Mouse (Mus musculus) left cerebral cortex, postnatal 25 days (tissue): ENCODE measurements around the gene Etv6. TPM values are rescaled to one million over a fixed set of nuclear protein-coding genes. Genes with fewer than 3 reads are reported as not detected.
A peak's percentile ranks its signal among the peaks of the same experiment; 100 is the strongest.

ENCODE experiments used
- DNase-seq, 2 experiments: peaks; one replicate each; pipeline ENCODE4 v3.0.0; 2022; ENCODE audit warnings: low spot score in 2 of 2, mixed read lengths in 1 of 2
- intact Hi-C: fragments of 180-260 bp; cut with DNase I; formaldehyde crosslinking; loops from one replicate; pipeline ENCODE4 v1.15.1; 2025
- total RNA-seq, 2 experiments: library from RNA; stranded (reverse); gene quantifications; 2 replicates each; pipeline ENCODE4 v1.2.3; 2021

Gene Etv6
- total RNA-seq, 2 experiments from 2014 or later = 17.9 to 18.2 TPM

DNA sequence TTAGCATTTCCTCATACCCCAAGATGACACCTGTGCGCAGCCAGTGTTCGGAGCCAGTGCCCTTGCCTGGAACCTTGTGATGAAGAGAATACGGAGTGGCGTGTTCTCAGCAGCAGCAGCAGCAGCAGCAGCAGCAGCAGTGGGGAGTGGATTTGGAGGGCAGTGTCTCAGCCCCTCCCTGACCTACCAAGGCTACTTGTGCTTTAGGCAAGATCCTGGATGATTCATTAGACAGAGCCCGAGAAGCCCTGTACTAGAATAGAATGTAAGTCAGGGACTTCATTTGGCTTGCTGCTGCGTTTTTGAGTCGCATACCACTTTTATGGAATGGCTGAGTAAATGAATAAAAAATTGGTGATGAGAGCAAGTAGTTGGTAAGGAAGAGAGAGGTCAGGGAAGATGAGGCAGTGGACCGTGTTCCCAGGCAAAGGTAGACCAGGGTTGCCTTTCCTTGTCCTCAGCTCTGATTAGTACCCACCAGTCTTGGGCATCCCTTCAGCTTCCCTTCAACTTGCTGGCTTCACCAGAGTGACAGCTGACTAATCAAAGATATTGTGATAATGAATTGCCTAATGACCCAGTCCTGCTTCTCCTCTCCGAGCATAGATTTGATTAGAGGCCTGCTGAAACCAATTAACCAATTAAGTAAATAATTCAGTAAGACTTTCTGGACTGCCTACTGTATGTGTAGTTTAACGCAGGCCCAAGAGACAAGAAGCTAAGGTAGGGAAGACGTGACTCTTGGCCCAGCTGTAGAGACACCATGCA, 64.7 kb downstream of the Etv6 start:
- DNase-seq = no peak
- intact Hi-C loops = no loop called here

DNA sequence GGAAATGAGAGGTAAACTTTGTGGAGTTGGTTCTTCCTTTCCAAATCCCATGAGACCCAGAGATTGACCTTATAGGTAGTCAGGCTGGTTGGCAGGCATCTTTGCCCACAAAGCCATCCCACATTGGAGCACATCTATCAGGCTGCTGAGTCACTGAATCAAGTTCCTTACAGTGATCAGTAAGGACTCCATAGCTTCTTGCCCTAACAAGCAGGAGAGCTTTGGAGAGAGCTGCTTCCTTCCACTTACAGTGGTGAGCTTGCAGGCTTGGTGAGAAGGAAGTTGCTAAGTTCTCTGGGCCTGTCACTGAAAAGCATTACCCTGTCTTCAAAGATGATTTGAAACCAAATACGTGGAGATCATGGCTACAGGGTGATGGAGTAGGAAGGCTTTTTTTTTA, 66.9 kb downstream of the Etv6 start:
- intact Hi-C loops = no loop called here
- no peak for DNase-seq

DNA sequence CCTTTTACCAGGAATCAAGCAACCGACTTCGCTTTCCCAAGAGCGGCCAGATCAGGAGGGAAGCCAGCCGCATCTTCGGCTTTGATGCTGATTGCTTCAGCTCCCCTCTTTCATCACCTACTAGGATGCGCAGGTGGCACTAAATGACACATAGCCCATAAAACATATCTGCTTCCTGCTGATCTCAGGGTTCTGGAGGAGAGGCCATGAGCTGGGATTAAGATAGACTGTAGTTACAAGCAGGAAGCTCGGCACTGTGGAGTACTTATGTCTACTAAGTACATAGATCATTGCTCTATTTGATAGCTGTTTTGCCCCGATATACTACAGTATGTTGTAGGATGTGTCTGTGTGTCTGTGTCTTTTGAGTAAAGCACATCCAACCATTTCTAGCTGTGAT, 68.0 kb downstream of the Etv6 start:
- DNase-seq = no peak
- intact Hi-C loops = no loop called here

DNA sequence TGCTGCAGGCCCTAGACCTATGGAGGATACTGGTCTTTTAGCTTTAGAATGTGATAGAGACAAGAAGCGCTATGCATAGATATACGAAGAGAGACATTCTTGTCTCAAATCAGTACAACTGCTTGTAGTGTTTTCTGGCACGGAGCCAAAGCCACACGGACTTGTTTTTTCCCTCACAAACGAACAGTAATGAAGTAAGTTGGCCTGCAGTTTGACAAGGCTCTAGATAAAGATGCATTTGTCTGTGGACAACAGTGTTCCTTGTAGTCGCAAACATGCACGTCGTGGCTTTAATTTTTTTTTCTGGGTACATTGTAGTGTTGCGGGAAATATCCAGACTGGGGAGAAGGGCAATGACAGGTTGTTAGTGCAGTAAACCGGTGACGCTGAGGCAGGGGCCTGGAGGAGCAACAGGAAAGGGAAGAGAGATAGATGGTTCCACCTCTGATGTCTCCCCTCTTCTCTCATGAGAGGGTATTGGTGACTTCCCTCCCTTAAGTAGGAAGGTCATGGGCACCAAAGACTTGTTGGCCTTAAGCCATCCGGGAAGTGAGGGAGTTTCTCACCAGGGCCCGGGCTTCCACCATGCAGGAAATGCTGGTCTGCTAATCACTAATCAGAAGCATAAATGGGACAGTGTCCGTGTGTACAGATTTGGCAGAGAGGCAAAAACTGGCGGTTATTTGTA, 70.2 kb downstream of the Etv6 start:
- peak in 1 of 2 experiments; percentile 46 for DNase-seq
- intact Hi-C loops = no loop called here

DNA sequence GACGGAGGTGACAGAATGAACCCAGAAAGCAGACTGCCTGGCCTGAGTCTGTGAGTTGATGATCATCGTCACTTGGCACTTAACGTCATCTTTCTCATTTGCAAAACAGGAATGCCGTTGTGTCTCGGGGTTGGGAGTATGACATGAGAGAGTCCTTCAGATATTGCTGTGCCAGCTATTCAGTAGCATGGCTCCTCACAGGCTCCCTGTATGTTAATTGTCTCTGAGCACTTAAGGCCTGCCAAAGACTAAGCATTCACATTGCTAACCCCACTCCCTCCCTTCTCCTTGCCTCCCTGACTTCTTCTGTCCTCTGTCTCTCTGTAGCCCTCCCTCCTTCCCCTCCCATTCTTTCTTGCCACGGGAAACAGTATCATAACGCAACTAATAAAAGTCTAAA, 72.2 kb downstream of the Etv6 start:
- DNase-seq = no peak
- intact Hi-C loops = no loop called here

DNA sequence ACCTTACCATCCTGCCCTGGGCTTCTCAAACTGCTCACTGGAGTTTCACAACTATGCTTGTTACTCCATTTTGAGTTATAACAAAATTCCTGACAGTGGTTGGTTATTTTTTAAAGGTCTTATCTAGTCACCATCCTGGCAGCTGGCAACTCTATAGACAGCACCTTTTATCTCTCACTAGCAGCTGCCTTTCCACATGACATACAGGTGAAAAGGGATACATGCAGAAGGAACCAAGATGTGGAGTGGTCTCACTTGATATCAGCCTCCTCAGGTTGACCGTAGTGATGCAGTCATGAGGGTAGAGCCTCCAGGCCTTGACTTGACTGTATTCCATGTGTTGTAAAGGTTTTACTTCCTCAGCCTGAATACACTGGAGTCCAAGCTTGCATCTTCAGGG, 74.2 kb downstream of the Etv6 start:
- intact Hi-C loops = no loop called here
- DNase-seq = no peak

DNA sequence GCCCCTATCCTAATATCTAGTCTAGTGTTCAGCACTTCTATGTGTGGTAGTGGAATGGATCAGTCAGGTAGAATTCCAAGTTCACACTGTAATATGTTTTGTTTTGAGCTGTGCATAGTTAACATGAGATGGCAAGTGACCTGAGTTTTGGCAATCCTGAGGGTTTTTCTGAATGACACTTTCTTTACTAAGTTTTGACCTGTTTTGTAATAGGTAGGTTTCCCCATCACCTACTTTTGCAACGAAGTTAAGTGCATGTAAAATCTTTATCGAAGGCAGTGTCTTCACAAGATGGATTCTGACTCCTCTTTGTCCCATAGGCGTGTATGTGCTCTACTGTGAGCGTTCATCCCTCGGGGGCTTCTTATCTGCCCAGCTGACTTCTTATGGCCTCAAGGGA, 74.7 kb downstream of the Etv6 start:
- no peak for DNase-seq
- intact Hi-C loops = no loop called here

DNA sequence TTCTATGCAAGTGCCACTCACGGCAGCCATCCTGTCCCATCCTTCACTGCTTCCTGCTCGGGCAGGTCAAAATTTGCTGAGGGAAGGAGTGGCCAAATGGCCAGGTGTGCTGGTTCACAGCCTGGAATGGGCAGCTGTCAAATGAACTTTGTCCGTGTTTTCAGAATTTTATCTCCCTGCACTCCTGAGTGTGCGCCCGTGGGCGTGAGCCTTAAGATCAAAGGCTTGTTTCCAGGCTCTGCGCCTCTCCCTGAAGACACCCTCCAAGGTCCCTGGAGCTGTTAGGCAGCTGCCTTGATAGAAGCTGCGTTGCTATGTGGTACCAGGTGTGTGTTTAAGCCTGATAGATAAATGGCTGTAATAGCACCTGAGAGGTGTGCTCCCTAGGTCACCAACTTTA, 76.1 kb downstream of the Etv6 start:
- intact Hi-C loops = no loop called here
- DNase-seq = no peak

DNA sequence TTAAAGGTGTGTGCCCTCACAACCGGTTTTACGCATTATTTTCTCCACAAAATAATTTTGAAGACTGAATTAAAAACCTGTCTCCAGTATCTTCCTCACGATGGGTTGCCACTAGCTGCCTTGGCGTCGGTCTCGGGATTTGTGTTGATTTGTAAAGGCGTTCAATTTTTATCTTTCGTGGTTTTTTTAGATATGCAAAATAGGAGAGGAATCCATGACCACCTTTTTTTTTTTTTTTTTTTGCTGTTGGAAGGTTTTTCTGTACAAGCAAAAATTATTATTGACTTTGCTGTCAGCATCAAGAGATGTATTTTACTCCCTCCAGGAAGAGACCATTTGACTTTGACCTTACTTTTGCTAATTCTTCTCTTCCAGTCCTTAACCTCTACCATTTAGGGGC, 77.3 kb downstream of the Etv6 start:
- intact Hi-C loops = no loop called here
- DNase-seq = no peak

DNA sequence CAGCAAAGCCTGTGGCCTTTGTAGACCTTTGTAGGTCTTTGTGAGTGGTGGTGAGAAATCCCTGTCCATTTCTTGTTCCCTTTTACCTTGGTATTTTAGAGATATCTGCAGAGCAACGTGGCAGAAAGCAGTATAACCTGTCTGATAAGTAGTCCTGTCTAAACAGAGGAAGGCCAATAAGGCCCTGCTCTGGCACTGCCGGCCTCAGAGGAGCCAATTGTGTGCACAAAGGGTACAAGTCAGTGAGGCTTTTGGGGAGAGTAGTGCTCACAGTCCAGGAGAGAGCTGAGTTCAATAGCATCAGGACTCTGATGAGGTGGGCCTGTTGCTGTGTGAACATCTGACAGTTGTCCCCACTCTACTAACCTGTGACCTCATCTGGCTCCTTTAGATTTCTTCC, 77.7 kb downstream of the Etv6 start:
- intact Hi-C loops = no loop called here

DNA sequence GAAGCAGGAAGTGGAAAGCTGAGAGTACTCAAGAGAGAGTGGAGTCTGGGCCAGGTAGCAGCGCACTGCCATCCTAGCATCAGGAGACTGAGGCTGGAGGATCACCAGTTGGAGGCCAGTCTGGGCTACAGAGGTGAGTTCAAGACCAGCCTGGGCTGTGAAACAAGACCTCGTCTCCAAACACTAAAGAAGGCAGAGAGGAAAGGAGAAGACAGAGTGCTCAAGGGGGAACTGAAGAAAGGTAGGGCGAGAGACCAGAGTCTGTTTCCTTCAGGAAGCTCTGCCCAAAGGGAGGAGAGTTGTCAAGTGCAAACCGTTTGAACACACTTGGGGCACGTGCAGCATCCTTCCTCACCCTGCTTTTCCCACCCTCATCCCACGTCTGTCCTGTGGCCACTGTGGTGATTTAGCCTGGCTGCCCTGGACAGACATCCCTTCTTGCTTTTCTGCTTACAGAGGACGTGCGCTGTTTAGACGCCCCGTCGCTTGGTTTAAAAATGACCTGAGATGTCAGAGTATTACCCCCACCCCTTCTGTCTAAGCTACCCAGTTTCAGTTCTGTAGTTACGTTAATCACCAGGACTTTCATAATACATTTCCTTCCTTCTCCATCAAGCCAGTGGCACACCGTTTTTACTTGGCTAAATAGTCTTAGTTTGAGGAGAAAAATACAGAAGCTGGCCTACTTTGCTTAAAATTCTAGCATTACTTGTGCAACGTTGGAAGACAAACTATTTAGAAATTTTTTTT, 79.9 kb downstream of the Etv6 start:
- intact Hi-C loops = no loop called here
- no peak for DNase-seq

More for the DNA sequence above, 77.7 kb downstream of the Etv6 start:
- no peak for DNase-seq

DNA sequence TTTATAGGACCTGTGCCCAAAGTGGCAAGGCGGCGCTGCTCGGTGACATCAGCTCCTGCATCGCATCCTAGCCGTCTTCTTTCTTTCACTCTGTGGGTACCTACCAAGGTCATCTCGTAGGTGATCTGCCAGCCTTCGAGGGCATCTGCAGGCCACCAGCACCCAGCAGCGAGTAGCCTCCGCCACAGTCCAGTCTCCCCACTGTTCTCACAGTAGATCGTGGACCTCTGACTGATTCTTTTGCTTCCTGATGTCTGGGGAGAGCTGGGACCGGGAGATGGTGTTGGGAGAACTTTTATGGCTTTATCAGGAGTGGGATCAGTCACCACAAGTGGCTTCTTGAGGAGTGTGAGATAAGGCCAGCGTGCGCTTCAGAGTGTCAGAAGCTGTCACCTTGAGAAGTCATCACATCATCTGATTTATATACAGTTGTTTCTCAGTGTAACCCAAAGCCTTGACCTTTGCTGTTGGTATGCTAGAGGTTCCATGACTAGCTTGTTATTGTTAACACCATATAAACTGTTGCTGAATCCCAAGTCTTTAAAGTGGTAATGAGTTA, 82.0 kb downstream of the Etv6 start:
- intact Hi-C loops = no loop called here

DNA sequence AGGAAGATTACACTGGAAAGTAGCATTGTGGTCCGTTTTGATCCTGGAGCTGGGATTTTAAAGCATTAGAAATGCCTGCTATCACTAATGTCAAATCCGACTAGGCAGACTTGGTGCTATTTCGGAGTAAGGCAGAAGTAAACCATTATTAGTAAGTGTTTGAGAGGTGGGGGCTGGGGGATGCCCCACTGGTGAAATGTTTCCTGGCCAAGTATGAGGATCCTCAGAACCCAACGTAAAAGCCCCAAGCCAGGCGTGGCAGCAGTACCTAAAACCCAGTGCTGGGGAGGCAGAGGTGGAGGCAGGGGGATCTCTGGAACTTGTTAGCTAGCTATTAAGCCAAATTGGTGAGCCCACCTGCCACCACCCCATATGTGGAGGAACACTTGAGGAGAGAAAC, 83.0 kb downstream of the Etv6 start:
- intact Hi-C loops = no loop called here
- DNase-seq = no peak

More for the DNA sequence above, 82.0 kb downstream of the Etv6 start:
- no peak for DNase-seq

DNA sequence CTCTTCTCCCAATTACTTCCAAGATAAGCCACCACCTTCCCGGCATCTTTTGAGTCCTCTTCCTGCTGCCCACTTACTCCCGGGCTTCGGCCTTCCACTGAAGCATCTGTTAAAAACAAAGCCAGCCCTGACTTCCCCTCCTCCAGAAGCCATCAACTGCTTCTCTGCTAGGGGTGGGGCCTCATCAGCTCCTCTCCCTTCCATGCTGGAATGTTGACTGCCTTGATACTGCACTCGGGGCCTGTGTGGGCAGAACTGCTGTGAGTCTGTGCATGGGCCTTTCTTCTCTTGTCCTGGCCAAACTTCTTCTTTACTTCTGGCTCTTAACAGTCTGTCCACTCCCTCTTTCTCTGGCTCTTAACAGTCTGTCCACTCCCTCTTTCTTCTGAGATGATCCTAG, 83.6 kb downstream of the Etv6 start:
- intact Hi-C loops = no loop called here
- DNase-seq = no peak

DNA sequence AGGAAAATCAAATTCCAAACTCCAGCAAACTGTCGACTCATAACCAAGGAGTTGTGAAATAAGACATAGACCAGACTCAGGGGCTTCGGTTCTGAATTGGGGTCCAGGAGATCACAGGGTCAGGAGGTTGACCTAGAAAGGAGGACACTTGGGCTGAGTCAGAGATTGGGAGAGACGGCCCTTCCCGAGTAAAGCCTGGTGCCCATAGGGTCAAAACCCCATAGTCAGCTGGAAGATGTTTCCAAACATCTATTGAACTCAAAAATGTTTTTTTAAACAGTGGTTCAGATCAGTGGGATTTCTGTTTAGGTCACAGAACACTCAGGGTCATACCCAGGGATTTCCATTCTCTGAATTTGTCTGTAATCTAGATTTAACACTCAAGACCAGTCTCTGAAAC, 84.7 kb downstream of the Etv6 start:
- intact Hi-C loops = no loop called here
- DNase-seq = no peak

DNA sequence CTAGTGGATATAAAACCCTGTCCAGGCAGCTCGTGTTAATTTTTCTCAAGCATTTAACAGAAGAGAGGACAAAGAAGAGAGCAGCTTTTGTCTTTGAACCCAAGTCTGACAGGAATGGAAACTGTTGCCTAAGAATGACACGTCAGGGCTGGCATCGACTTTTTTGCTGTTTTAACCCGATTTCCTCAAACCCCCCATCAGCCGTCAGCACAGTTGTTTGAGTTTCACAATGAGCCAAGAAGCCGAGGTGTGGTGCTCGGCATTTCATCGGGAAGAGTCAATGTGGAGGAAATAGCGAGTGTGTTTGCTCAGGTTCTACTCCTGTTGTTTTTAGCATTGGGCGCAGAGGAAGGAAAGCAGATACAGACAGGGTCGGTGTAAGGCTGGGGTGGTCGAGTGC, 85.2 kb downstream of the Etv6 start:
- DNase-seq = no peak
- intact Hi-C loops = no loop called here

DNA sequence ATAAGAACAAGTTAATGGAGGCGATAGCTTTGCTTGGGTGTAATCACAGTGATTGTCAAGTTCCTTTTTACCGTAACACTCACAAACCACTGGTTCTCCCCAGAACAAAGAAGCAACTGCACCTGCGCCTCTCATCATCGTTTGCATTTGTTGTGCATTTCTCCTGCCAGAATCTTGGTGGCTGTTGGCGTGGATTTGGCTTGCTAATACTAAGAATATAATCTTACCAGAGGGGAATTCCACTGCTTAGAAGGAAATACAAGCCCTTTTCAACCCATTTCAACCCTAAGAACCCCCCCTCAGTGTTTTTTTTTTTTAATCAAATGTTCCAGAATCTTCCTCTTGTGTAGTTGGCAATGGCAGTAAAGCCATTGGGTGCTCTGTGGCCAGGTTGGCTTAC, 87.4 kb downstream of the Etv6 start:
- intact Hi-C loops = no loop called here

DNA sequence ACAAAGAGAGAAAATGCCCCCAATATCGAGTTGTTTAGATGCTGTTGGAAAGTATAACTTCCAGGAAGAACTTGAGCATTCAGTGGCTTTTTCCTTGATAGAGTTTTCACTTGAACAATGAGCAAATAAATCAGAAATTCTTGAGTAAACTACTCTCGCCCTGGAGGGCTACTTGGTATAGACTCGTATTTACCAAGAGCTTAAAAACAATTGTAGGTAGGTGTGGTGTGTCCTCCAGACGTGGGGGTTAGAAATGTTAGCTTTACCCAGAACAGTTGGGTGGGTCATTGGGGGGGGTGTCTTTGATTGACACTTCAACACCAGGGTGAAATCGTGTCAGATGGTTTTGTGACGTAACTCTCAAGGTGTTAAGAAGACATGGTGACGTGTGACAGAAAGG, 88.0 kb downstream of the Etv6 start:
- DNase-seq = no peak
- intact Hi-C loops = no loop called here

More for the DNA sequence above, 87.4 kb downstream of the Etv6 start:
- no peak for DNase-seq

DNA sequence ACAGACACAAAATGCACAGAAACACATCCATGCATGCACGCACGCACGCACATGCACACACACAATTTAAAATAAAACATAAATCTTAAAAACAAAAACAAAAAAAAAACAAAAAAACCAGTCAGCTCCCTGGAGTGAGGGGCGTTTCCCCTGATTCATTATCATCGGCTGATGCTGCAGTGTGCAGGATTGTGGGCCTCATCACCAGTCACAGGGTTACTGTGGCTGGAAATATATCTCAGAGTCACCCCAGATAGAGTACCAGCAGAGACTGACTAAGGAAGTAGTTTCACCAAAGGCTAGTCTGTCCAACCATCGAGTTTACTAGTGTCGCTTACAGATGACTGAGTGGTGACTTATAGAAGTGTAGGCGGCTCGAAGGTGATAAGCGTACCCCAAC, 88.8 kb downstream of the Etv6 start:
- DNase-seq = no peak
- intact Hi-C loops = no loop called here

DNA sequence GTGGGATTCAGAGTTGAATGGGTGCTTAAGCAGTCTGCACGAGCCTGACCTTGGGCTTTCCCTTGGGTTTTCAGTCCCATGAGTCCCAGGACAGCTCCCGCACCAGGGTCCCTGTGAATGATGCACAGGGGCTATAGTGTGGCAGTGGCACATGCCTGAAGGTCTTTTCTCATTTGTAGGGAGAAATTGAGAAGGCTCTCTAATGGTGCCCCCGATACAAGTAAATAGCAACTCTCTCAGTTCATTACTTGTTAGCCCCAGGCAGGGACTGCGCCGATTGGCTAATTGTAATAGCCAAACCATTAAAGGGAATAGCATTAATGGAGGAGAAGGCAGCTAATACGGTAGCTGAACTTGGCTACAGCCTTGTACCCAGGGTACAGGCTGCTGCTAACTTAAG, 92.5 kb downstream of the Etv6 start:
- intact Hi-C loops = no loop called here
- no peak for DNase-seq
